In genomic region chr11:3989748-3990147, GRCm38 (mm10) we compare ENCODE assay signal across 28 mouse cellular contexts. TPM values are rescaled to one million over a fixed set of nuclear protein-coding genes. Genes with fewer than 3 reads are reported as not detected.
A peak's percentile ranks its signal among the peaks of the same experiment; 100 is the strongest.
DNase-seq lines count a peak whose midpoint lies in the region; ATAC-seq and TF ChIP-seq lines count a peak whose summit lies in the region.
"Had no signal": no experiment of that assay in that cellular context is flagged by ENCODE, and none has a peak within 500 bp of the region (broad histone marks: within the 10 kb centered on the region; RNA-seq: fewer than 3 reads in every experiment).

No protein-coding gene starts in this region.

- peak; percentile 77; the same call in 1 of the 2 replicates for ATAC-seq in frontal cortex, adult (ENCODE audit: low TSS enrichment)
- ATAC-seq in kidney, embryonic 15.5 days (replicated peaks; ENCODE audit: low FRiP score): no peak
- ATAC-seq: activated CD4-positive, CD25-positive, alpha-beta regulatory T cell, adult 4 months; forebrain, embryonic 14.5 days; forebrain, postnatal 0 days had no signal

- no peak overlapping the region for H3K9ac ChIP-seq in kidney, embryonic 15.5 days
- H3K9ac ChIP-seq: forebrain, postnatal 0 days; heart, embryonic 13.5 days; hindbrain, embryonic 14.5 days had no signal

- H3K27me3 ChIP-seq in kidney, adult 2 months (replicated peaks; ENCODE audit: control insufficient read depth, insufficient read depth, low read length): no peaks in the 10 kb centered on the region
- H3K27me3 ChIP-seq in kidney, embryonic 15.5 days: no peaks in the 10 kb centered on the region

- H3K36me3 ChIP-seq in kidney, adult 2 months (ENCODE audit: control insufficient read depth, insufficient read depth, low read length): no peaks in the 10 kb centered on the region
- H3K36me3 ChIP-seq in kidney, embryonic 15.5 days: no peaks in the 10 kb centered on the region
- H3K36me3 ChIP-seq: heart, embryonic 10.5 days; heart, embryonic 13.5 days had no signal

- WGBS in kidney, adult 2 months: 51% methylated on average over 3 of the region's 3 CpGs
- 71% methylated on average over 3 of the region's 3 CpGs for WGBS in kidney, embryonic 15.5 days

- H3K4me2 ChIP-seq in kidney, embryonic 15.5 days: no peak overlapping the region
- H3K4me2 ChIP-seq: heart, embryonic 13.5 days; hindbrain, embryonic 14.5 days had no signal

- TF ChIP-seq CTCF in kidney, adult 2 months (conservative IDR thresholded peaks at IDR 0.05; ENCODE audit: insufficient read depth, insufficient read length, low read depth, low read length): no peak

- H3K4me1 ChIP-seq in kidney, adult 2 months (ENCODE audit: control insufficient read depth, insufficient read depth, low read length): no peaks in the 10 kb centered on the region; the same call in 1 of the 2 replicates
- H3K4me1 ChIP-seq in kidney, embryonic 15.5 days: peaks cover 2% of the 10 kb centered on the region
- H3K4me1 ChIP-seq: heart, embryonic 13.5 days had no signal

- no peaks in the 10 kb centered on the region for H3K9me3 ChIP-seq in kidney, embryonic 15.5 days (replicated peaks)
- H3K9me3 ChIP-seq: heart, embryonic 10.5 days; heart, embryonic 13.5 days had no signal

- no peak for DNase-seq in frontal cortex, postnatal 36 days (ENCODE audit: low spot score in 2 of 2)
- DNase-seq in kidney, adult 2 months: peak; percentile 76
- DNase-seq in kidney, postnatal 10 days: peak; percentile 37
- peak; percentile 51 to 69 for DNase-seq in kidney, postnatal 36 days
- no peak for DNase-seq in testis, postnatal 10 days (ENCODE audit: low spot score)
- DNase-seq in spleen, postnatal 36 days (ENCODE audit: low spot score in 2 of 2): no peak
- DNase-seq: adrenal gland, adult 8-10 months; adrenal gland, postnatal 25 days; cerebellum, adult 18-20 months; cerebellum, adult 9-10 months; cerebellum, postnatal 14 days; forebrain, postnatal 0 days; gastrocnemius, postnatal 10 days; gastrocnemius, postnatal 36 days; heart, adult 2 months; heart, postnatal 14 days; heart, postnatal 4 days had no signal

- peak overlapping the region; percentile 68 for H3K27ac ChIP-seq in kidney, adult 2 months (ENCODE audit: insufficient read depth, low read depth, low read length)
- no peak overlapping the region for H3K27ac ChIP-seq in kidney, embryonic 15.5 days
- H3K27ac ChIP-seq: heart, adult 2 months; heart, embryonic 10.5 days; heart, embryonic 13.5 days; hindbrain, embryonic 14.5 days had no signal

- peak overlapping the region; percentile 6; the same call in 1 of the 2 replicates for H3K4me3 ChIP-seq in kidney, adult 2 months (ENCODE audit: insufficient read depth, low read depth, low read length)
- no peak overlapping the region for H3K4me3 ChIP-seq in kidney, embryonic 15.5 days (replicated peaks)
- H3K4me3 ChIP-seq: heart, adult 2 months; heart, embryonic 10.5 days; heart, embryonic 13.5 days had no signal

- no peak for TF ChIP-seq POLR2A in kidney, adult 2 months (IDR thresholded peaks at IDR 0.05; ENCODE audit: low read depth, low read length)

RNA-seq across cellular contexts. Expression of gene Gal3st1, which starts 6.3 kb away (rescaled TPM):
- polyA plus RNA-seq in kidney, adult 2 months (2012; rRNA removed): 71.7 and 91.3 TPM in 2 replicates
- polyA plus RNA-seq in kidney, embryonic 15.5 days (2015; fragmentation: Nextera tagmentation; extraction: Ambion mirVana): 5.3 and 6.7 TPM in 2 replicates
- polyA plus RNA-seq: activated CD4-positive, CD25-positive, alpha-beta regulatory T cell, adult 4 months had no signal

RNA-seq across cellular contexts. Expression of gene 4930556J24Rik, which starts 13.2 kb away (rescaled TPM):
- polyA plus RNA-seq in kidney, adult 2 months (2012; rRNA removed): 0.34 and 0.73 TPM in 2 replicates
- polyA plus RNA-seq in kidney, embryonic 15.5 days (2015; fragmentation: Nextera tagmentation; extraction: Ambion mirVana): 0.44 TPM in 1 of 2 replicates, not detected in the other
- polyA plus RNA-seq: activated CD4-positive, CD25-positive, alpha-beta regulatory T cell, adult 4 months; embryonic facial prominence, embryonic 11.5 days; embryonic facial prominence, embryonic 14.5 days; forebrain, embryonic 11.5 days; forebrain, embryonic 14.5 days; forebrain, postnatal 0 days; heart, adult 2 months; heart, embryonic 13.5 days had no signal

RNA-seq across cellular contexts. Expression of gene Pes1, which starts 26.0 kb away (rescaled TPM):
- polyA plus RNA-seq in kidney, adult 2 months (2012; rRNA removed): 33.3 and 33.8 TPM in 2 replicates
- 95.1 and 95.5 TPM in 2 replicates for polyA plus RNA-seq in kidney, embryonic 15.5 days (2015; fragmentation: Nextera tagmentation; extraction: Ambion mirVana)

RNA-seq across cellular contexts. Expression of gene Sec14l4, which starts 41.5 kb away (rescaled TPM):
- 0.36 and 0.39 TPM in 2 replicates for polyA plus RNA-seq in kidney, adult 2 months (2012; rRNA removed)
- polyA plus RNA-seq in kidney, embryonic 15.5 days (2015; fragmentation: Nextera tagmentation; extraction: Ambion mirVana): not detected in 2 replicates
- polyA plus RNA-seq: activated CD4-positive, CD25-positive, alpha-beta regulatory T cell, adult 4 months; embryonic facial prominence, embryonic 11.5 days; forebrain, embryonic 11.5 days; forebrain, embryonic 14.5 days; forebrain, postnatal 0 days; heart, embryonic 13.5 days; hindbrain, embryonic 11.5 days; hindbrain, embryonic 14.5 days had no signal

RNA-seq across cellular contexts. Expression of gene Tcn2, which starts 57.8 kb away (rescaled TPM):
- polyA plus RNA-seq in kidney, adult 2 months (2012; rRNA removed): 2,179 and 2,584 TPM in 2 replicates
- 92.9 and 102 TPM in 2 replicates for polyA plus RNA-seq in kidney, embryonic 15.5 days (2015; fragmentation: Nextera tagmentation; extraction: Ambion mirVana)

Comparison
In these comparisons a context has a peak if more than half of its experiments do, and no peak if none do; other contexts are left out.
1. DNase-seq: peak in kidney, adult 2 months (single experiment), kidney, postnatal 10 days (single experiment) and kidney, postnatal 36 days (2 of 2); none in frontal cortex, postnatal 36 days (0 of 2), testis, postnatal 10 days (single experiment) and spleen, postnatal 36 days (0 of 2).